Mouse (Mus musculus) T-helper 1 cell (primary cell): ENCODE results near the gene Ccn6.
"Not testable (repeated sequence)": the region's sequence is repeated elsewhere in the genome, so short reads cannot be mapped to it uniquely, and the experiment has no call there.

Source experiments
- in situ Hi-C: fragments of 300-600 bp; cut with MboI, MseI; formaldehyde crosslinking; loops from one replicate; pipeline ENCODE4 v1.15.1; 2025; ENCODE audit warnings: high pct_unique_total_duplicates

Gene Ccn6

GRCm38 (mm10) chr10:39163694-39164093, at the start of gene Ccn6:
Gene Ccn6 (minus strand): TSS chr10:39163794.
- in situ Hi-C loops: loop anchor here (10.0 kb wide), 1 partner anchor 721 kb away; no protein-coding TSS in a partner anchor

GRCm38 (mm10) chr10:39210031-39210430, 46.4 kb upstream of the Ccn6 start:
- in situ Hi-C loops: no loop called here

GRCm38 (mm10) chr10:39209161-39210025, 45.8 kb upstream of the Ccn6 start:
- in situ Hi-C loops: no loop called here

GRCm38 (mm10) chr10:39208712-39209111, 45.1 kb upstream of the Ccn6 start:
- in situ Hi-C loops: no loop called here

- in situ Hi-C loops: no loop called here
These were observed 43.8 kb upstream of the Ccn6 start for GRCm38 (mm10) chr10:39207310-39207855.

GRCm38 (mm10) chr10:39202490-39202889, 38.9 kb upstream of the Ccn6 start:
- in situ Hi-C loops: no loop called here

GRCm38 (mm10) chr10:39198216-39198615, 34.6 kb upstream of the Ccn6 start:
- in situ Hi-C loops: not testable (repeated sequence)

GRCm38 (mm10) chr10:39192673-39193072, 29.1 kb upstream of the Ccn6 start:
- in situ Hi-C loops: no loop called here

GRCm38 (mm10) chr10:39185545-39185906, 21.9 kb upstream of the Ccn6 start:
- in situ Hi-C loops: no loop called here

GRCm38 (mm10) chr10:39184864-39185544, 21.4 kb upstream of the Ccn6 start:
- in situ Hi-C loops: no loop called here

GRCm38 (mm10) chr10:39176981-39177380, 13.4 kb upstream of the Ccn6 start:
- in situ Hi-C loops: no loop called here

GRCm38 (mm10) chr10:39173077-39173476, 9.5 kb upstream of the Ccn6 start:
- in situ Hi-C loops: no loop called here

- in situ Hi-C loops: no loop called here
These were observed 8.9 kb upstream of the Ccn6 start for GRCm38 (mm10) chr10:39172540-39172931.

- in situ Hi-C loops: no loop called here
These were observed 8.3 kb upstream of the Ccn6 start for GRCm38 (mm10) chr10:39171603-39172539.

GRCm38 (mm10) chr10:39171134-39171533, 7.5 kb upstream of the Ccn6 start:
- in situ Hi-C loops: no loop called here

GRCm38 (mm10) chr10:39170706-39171105, 7.1 kb upstream of the Ccn6 start:
- in situ Hi-C loops: no loop called here

GRCm38 (mm10) chr10:39170181-39170580, 6.6 kb upstream of the Ccn6 start:
- in situ Hi-C loops: no loop called here

GRCm38 (mm10) chr10:39169642-39170041, 6.0 kb upstream of the Ccn6 start:
- in situ Hi-C loops: loop anchor here (5.0 to 10.0 kb wide), 2 partner anchors 353 to 715 kb away; no protein-coding TSS in a partner anchor

GRCm38 (mm10) chr10:39167611-39168010, 4.0 kb upstream of the Ccn6 start:
- in situ Hi-C loops: loop anchor here (5.0 to 10.0 kb wide), 2 partner anchors 355 to 717 kb away; no protein-coding TSS in a partner anchor

GRCm38 (mm10) chr10:39165632-39166115, 2.1 kb upstream of the Ccn6 start:
- in situ Hi-C loops: loop anchor here (5.0 to 10.0 kb wide), 2 partner anchors 357 to 719 kb away; no protein-coding TSS in a partner anchor
